Mouse (Mus musculus) spleen, adult 12 weeks (tissue): ENCODE results near the gene Casz1.
A peak's percentile ranks its signal among the peaks of the same experiment; 100 is the strongest.

Source experiments
- DNase-seq: peaks from one replicate; pipeline ENCODE4 v3.0.0; 2022; ENCODE audit warnings: low spot score

The Casz1 gene

GRCm38 (mm10) chr4:148938546-148938945 lies 134.3 kb downstream of the Casz1 start:
- no peak for DNase-seq

DNA sequence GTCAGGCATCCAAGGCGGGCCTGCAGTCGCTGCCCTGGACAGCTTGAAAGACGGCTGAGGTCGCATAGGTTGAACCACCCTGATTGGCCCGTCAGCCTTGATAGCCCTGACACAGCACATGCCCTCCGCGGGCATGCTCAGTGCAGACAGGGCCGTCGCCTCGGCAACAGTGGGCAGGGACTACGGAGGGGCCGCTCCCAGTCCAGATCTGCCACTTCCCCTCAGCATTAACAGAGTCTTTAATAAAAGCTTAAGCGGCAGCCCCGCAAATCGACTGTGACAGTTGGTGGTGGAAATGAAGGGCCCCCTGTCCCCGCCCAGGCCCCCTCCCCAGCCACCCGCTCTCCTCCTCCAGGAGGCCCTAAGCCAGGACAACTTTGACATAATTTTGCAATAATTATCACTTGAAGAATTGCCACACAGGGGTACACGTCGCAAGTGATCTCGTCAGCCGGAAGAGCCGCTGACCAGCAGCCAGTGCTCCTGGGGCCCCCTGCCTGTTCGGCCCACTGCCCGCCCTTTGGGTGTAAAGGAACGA lies 136.5 kb downstream of the Casz1 start:
- DNase-seq: peak; percentile 11

DNA sequence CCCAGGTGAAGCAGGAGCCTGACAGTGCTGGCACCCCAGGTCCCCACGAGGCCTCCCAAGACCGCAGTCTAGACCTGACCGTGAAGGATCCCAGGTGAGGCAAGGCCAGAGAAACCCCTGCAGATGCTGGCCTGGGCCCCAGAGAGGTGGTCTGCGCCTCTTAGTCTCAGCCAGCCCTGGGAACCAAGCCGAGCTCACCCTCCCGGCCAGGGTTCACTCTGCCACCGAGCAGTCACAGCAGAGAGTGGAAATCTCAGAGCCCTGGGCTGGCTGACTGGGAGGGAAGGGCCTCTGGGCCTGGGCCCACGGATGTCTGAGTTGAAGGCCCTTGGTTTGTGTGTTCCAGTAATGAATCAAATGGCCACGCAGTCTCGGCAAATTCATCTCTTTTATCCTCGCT lies 137.1 kb downstream of the Casz1 start:
- DNase-seq: no peak

- no peak for DNase-seq
Measured at GRCm38 (mm10) chr4:148943099-148943498, 138.9 kb downstream of the Casz1 start.

DNA sequence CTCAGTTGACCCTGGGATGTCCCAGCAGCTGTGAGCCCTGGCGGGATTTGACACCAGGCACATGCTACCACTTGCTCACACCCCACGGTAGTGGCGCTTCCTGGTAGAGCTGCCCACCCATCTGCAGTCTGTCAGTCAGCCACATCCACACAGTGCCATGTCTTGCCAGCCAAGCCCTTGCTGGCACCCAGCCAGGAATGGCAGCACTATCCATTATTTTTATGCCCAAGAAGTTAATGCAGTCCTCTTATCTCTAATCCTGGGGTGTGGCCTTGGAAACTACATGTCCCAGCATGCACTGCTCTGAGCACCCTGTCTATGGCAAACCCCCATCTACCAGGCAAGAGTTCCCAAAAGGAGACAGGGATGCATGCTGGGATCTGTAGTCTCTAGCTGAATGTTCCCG lies 141.2 kb downstream of the Casz1 start:
- no peak for DNase-seq

DNA sequence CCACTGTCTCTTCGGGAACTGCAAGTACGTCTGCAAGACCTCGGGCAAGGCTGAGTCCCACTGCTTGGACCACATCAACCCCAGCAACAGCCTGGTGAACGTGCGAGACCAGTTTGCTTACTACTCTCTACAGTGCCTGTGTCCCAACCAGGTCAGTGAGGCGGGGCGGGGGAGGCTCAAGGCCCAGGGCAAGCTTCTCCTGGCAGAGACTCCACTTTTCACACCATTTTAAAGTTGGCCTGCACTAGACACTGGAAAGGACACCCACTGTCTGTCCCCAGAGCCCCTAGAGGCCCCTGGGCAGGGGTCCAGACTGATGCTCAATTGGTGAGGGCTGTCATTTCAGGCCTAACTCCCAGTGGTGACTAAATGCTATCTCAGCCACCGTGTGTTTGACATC lies 141.8 kb downstream of the Casz1 start:
- no peak for DNase-seq

DNA sequence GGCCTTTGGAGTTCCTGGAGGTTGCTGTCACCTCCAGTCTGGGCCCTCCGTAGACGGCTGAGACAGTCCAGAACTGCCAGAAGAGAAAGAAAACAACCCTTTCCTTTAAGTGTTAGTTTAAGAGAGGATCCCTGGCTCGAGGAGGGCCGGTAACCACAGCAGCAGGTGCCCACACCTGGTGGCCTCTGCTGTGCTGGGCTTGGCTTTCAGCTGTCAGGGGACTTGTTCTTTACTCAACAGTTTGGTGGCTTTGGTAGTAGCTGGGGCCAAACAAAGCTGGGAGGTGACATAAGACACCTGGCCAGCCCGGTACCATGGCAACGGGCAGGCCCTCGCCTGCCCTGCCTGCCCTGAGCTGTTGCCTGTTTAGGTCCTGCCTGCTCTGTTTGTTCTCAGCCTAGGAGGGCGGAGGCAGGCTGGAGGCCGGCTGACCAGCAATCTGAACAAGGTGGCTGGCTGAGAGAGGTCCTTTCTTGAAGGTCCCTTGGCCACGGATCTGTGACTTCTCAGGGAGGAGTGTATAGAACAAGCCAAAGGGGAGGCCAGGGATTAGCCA lies 143.7 kb downstream of the Casz1 start:
- no peak for DNase-seq

DNA sequence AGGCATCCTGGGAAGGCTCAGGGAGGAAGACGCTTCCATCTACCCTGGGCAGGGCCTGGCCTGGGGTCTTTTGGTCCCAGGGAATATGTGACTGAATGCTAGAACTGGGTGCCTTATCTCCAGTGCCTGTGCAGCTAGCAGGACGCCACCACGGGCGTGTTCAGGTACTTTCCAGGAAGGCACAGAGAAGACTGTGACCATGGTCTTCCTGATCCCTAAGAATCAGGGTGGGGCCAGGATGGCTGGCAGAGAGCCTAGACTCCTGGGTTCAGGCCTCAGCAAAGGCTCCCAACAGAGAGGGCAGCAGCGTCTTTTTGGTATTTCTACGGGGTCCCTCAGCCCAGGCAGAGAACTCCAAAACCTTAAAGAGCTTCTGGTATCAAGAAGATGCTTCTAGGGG lies 146.3 kb downstream of the Casz1 start:
- DNase-seq: no peak

DNA sequence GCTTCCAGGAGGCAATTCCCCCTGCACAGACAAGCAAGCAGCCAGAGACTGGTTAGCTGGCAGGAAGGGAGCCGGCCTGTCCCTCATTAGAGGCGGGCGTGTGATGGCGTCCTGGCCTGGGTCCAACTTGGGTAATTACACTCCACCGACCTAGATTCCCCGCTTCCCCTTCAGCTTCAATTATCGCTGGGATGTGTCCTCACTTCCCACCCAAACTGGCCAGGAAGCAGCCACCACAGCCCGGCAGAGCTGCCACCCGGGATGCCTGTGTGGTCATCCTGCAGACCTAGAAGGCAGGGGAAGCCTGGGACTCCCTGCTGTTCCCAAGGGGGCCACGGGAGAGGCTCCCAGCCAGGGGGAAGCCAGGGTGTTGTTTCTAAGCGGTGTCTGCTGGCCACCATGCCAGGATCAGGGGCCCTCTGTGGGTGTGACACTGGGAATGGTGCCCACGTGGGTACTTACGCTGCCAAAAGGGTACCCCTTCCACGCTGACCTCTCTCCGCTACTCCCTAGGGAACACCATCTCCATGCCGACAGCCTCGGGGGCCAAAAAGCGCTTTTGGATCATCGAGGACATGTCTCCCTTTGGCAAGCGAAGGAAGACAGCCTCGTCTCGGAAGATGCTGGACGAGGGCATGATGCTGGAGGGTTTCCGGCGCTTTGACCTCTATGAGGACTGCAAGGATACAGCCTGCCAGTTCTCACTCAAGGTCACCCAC lies 146.9 kb downstream of the Casz1 start:
- DNase-seq: no peak

DNA sequence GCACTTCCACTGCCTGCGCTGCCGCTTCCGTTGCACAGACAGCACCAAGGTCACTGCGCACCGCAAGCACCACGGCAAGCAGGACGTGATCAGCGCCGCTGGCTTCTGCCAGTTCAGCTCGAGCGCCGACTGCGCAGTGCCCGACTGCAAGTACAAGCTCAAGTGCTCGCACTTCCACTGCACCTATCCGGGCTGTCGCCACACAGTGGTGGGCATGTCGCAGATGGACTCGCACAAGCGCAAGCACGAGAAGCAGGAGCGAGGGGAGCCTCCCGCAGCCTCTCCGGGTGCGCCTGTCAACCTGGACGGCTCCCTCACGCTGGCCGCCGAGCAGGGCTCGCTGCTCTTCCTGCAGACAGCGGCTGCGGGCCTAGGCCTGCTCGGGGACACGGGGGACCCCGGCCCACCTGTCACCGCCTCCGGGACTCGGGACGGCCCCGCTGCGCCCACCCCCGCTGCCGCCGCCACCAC lies 147.6 kb downstream of the Casz1 start:
- DNase-seq: no peak

DNA sequence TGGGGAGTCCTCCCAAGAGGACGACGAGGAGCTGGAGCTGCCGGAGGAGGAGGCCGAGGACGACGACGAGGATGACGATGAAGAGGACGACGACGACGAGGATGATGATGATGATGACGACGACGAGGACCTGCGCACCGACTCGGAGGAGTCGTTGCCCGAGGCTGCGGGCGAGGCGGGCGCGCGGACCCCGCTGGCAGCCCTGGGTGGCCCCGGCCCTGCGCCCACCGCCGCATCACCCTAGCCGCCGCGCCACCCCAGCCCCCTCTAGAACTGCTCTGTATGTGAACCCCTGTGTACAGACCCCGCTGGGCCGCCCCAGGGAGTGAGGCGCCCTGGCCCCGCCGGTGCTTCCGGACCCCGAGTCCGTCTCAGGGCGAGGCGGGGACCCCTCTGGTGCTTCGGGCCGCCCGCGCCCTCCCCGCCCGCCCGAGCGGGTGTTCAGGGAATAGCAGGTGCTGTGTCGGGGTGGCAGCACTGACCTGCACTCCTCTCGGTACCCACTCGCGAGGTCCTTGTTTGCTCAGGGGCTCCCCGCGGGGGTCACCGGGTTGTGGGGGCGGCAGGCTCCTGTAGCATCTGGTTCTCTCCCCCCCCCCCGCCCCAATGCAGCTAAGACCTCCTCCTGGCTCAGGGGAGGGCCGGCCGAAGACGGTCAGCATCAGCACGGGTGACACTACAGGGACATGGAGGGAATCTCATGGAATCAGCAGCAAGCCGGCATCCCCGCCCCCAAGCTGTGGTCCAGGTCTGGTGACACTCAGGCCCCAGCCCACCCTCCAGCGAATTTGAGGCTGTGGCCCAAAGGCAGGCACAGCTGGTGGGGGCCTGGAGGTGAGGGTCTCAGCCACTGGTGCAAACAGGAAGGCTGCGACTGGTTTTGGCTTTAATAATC lies 148.3 kb downstream of the Casz1 start:
- DNase-seq: no peak

DNA sequence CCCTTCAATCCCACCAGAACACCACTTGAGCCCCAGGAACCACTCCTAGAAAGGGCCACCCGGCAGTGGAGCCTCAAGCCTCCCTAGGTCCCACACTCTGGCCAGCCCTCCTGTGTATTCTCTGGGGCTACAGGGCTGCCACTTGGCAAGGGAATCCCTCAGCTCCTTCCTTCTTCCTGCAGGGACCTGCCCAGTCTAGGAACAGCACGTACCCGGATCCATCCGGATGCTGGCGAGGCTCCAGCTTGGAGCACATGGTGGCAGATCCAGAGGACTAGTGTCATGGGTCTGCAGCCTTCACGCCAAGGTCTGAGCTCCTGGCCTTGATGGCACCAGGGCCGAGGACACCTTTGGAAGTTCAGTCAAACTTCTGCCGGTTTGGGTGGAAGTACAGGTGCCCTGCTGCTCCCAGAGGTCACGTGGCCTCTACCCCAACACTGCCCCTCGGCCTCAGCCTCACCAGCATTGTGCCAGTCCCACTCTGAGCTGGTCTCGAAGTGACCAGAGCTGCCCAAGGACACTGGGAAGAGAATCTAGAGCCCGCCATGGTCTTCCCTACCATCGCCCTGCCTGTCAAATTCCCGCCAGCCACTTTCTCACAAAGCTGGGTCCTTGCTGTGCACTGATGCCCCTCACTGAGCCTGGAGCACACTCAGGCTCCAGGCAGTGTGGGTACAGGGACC lies 151.0 kb downstream of the Casz1 start:
- no peak for DNase-seq

- DNase-seq: no peak
Measured at GRCm38 (mm10) chr4:148960011-148960410, 155.8 kb downstream of the Casz1 start.

DNA sequence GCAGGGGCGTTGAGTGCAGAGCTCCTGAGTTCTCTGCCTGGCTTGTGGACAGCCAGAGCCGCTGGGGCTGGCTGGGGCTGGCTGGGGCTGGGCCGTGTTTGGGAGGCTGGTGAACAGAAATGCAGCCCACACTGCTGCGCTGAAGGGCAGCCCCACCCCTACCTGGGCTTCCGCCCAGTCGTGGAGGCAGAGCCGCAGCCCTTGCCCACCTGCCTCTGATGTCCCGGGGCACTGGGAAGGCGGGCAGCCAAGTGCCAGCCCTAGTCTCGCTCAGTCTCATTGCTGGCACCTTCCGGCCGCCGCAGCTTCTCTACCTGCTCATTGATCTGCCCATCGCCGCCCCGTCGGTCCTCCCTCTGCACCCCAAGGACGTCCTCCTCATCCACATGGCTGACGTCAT lies 156.9 kb downstream of the Casz1 start:
- DNase-seq: no peak

GRCm38 (mm10) chr4:148962096-148962495 lies 157.9 kb downstream of the Casz1 start:
- DNase-seq: no peak

DNA sequence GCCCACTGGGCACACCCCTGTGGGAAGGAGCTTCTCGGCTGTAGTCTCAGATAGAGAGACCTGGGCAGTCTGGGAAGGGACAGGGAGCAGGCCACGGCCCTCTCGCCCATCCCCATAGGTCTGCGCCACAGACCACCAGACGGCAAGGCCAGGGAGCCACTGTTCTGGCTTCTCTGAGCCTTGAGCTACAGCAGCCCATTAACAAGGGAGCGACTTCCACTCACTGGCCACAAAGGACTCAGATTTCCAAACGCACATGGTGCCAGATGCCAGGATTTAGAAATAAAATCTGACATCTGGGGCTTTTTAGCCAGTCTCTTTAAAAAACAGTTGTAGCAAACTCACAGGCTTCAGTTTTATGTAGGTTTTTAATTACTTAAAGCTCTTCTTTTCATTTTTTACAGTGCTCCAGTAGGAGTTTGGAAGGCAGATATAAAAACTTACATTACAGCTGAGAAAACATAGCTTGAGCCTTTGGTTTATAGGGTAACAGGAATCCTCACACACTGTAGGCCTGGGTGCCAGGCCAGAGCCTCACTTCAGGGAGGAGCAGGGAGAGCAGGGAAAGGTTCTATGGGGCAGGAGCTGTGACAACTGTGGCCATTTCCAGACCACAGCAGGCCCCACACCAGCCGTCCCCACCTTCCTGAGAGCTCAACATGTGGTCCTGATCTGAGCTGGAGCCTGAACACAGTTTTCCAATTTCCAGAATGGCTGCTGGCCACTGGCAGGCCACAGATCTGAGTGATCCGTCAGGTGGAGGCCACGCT lies 160.5 kb downstream of the Casz1 start:
- DNase-seq: no peak

DNA sequence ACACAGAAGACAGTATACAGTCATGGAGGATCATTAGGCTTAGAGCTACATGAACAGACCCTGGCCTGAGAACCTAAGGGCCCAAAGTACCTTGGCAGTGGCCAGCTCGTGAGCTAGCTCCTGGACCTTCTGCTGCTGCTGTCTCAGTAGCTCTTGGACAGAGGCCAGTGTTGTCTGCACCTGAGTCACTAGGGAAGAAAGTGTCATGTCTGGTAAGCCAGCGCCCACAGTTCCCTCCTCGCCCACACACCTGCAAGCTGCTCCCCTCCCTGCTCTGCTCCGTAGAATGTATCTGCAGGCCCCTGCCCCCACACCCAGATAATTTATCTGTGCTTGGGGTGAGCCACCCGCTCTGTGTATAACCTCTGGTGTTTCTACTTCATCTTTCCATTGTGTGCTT lies 161.9 kb downstream of the Casz1 start:
- no peak for DNase-seq

GRCm38 (mm10) chr4:148968859-148969258 lies 164.6 kb downstream of the Casz1 start:
- no peak for DNase-seq

- DNase-seq: no peak
Measured at GRCm38 (mm10) chr4:148969610-148970009, 165.4 kb downstream of the Casz1 start.

DNA sequence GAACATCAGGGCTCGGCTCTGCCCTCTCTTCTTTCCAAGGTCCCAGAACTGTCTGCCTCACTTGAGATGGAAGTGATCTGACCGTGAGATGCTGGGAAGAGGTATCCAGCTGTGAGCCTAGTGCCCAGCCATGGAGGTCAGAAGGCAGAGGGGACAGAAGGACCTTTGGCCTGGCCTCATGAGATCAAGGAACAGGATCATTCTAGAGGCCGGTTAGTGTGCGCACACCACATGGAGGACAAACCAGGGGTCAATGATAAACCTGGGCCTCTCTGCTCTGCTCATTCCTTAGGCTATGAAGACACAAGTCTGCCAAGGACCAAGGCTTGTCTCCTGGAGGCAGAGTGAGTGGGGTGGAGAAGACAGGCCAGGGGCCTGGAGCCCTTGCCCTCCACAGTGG lies 166.5 kb downstream of the Casz1 start:
- DNase-seq: no peak

DNA sequence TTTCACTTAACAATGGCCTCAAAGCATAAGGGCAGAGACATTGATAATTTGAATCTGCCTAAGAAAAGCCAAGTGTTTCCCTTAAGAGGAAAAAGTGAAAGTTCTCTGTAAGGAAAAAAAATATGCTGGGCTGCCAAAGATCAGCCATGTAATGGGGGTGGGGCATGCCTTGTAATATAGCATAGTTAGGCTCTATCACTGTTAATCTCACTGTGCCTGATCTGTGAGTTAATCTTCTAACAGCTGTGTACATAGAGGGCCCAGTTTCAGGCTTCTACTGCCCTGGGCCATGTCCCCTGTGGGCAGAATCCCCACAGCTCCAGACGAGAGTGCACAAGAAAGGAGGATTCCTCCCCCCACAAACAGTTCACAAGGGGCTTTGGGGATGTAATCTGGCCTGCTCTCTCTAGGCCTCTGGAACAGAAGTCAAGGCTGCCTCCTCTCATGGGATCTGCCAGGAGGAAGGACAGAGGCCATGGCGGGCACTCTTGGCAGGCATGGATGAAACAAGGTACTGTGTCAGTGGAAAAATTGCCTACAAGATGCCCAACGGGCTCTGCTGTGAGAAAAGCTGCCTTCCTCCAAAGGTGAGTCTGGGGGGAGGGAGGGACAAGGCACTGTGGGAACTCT lies 167.5 kb downstream of the Casz1 start:
- DNase-seq: no peak
